Mouse (Mus musculus): ENCODE data around the gene Gramd4. TPM values are rescaled to one million over a fixed set of nuclear protein-coding genes. Genes with fewer than 3 reads are reported as not detected.

The Gramd4 gene
- total RNA-seq (2021): 10 to 100 TPM; 35.3 to 40.2 TPM
- long read RNA-seq, partial matches to known transcripts: 7 of 17 reads
- long read RNA-seq, other reads (novel, unspliced or antisense): 10 of 17 reads

DNA sequence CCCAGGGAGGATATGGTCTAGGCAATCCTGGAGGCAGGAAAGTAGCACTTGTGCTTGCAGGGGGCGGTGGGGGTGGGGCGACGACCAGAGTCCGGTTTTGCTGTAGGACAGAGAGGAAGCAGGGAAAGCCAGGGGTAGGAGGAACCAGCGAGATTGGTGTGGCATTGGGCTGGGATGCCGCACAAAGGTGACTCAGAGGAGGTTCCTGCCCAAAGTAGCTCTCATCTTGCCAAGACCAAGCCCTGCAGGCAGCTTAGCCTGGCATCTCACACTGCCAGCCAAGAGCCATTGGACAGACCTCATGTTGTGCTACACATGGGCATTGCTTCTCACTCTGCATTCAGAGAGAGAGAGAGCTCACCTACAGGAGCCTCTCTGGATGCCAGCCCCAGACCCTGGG is at the start of gene Gramd4:
TSS of gene Gramd4 (plus strand) at position 283 of the 400 bp plus-strand sequence.
- DNase-seq (ENCODE audit: low spot score in 2 of 2): no peak

DNA sequence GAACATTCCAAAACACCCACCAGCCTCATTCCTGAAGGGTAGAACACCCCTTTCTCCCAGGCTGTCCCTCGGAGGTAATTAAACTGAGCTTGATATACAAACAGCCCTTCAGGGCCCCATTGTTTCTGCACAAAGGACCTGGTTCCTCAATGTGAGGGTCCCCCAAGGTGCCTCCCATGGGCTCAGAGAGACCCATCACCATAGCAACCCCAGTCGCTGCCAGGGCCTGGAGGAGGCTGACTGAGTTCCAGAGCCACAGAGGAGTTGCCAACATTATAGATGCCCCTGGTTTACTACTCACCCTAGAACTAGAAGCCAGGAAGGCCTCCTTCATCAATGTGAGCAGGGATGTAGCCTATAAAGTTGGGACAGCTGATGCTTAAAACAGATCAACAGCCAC is 44.4 kb upstream of the Gramd4 start:
- no peak for DNase-seq (ENCODE audit: low spot score in 2 of 2)

DNA sequence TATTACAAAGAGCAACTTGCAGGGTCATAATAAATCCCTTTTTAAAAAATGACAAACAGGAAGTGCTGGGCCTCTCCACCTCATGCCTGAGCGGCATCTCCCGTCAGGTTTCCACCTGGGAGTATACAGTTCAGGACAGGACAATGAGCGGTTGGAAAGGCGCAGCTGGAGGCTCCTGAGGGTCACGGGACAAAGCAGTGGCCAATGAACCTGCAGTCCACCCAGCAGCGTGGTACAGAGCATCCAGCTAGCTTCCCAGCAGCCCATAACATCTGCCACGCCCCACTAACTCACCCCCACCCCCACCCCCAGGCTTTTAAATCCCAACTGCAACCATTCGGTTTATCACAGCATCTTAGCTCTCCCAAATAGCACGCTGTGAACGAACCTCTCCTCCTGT is 43.8 kb upstream of the Gramd4 start:
- DNase-seq (ENCODE audit: low spot score in 2 of 2): no peak

DNA sequence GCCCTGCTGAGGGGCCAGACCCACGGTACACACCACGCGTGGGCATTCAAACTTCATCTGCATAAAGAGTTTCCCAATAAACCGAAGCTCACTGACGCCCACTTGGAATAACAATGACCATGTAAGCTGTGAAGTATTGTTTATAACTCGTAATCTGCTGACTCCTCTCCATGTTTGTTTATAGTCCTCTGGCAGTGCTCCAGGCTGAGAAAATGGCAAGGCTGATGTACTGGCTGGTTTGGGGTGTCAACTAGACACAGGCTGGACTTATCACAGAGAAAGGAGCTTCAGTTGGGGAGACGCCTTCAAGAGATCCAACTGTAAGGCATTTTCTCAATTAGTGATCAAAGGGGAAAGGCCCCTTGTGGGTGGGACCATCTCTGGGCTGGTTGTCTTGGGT is 42.5 kb upstream of the Gramd4 start:
- DNase-seq (ENCODE audit: low spot score in 2 of 2): no peak

DNA sequence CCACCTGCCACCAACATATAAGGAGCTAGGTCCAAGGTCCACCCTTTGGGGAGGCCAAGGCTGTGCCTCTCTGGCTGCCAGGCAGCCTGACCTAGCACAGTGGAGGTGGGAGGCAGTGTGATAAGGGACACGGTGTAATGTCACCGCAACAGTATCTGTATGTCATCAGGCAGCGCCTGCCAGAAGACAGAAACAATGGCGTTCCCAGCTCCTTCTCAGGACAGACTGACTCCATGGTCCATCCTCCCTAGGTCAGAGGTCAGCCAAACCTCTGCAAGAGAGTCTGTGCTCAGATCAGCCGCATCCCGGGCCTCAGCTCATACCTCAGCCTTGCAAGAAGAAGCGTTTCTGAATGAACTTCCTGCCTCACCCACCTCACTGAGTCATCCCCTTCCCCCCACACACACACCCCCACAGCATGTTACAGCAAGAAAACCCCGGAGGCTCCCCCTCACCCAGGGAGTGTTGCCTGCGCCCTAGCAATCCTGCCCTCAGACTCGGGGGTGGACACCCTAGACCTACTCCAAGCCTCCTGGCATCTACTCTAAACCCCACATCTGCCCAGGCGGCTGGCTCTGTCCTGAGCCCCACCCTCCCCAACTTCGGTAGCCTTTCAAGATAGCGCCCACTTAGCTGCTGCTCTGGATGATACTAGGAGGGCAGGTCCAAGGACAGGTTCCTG is 41.5 kb upstream of the Gramd4 start:
- DNase-seq (ENCODE audit: low spot score in 2 of 2): no peak

DNA sequence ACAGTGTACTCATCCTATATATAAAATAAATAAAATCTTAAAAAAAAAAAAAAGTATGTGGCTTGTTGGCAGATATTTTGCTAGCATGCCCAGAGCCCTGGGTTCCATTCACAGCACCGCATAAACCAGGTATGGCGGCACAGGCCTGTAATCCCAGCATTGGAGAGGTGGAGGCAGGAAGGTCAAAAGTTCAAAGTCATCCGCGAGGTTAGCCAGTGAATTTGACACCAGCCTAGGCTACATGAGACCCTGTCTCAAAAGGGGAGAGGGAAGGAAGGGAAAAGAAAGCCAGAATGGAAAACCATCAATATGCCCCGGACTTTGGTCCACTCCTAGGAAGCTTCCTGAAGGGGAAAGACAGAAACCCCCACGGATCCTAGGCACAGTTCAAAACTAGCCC is 40.2 kb upstream of the Gramd4 start:
- DNase-seq (ENCODE audit: low spot score in 2 of 2): no peak

DNA sequence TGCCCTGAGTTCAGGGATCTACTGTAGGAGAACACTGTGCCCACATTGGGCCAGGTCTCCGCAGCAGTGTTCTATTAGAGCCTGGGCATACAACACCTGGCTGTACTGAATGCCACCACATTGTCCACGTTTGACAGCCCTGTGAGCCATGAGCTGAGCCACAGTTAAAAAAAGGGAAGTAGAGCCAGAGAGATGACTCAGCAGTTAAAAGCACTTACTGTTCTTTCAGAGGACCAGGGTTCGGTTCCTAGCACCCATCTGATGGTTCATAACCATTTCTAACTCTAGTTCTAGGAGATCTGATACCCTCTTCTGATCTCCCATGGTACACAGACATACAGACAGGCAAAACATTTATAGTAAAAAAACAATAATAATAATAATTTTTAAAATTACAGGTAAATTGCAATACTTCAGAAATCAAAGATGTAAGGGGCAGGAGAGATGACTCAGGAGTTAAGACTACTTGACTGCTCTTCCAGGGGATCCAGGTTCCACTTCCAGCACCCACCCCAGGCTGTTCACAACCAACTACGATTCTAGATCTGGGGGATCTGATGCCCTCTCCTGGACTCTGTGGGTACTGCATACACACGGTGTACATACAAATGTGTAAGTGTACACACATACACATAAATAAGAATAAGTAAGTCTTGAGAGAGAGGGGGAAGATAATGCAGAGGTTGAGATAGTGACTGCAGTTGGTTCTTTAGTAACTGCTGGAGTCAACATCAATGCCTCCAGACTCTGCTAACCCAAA is 38.6 kb upstream of the Gramd4 start:
- DNase-seq (ENCODE audit: low spot score in 2 of 2): no peak

DNA sequence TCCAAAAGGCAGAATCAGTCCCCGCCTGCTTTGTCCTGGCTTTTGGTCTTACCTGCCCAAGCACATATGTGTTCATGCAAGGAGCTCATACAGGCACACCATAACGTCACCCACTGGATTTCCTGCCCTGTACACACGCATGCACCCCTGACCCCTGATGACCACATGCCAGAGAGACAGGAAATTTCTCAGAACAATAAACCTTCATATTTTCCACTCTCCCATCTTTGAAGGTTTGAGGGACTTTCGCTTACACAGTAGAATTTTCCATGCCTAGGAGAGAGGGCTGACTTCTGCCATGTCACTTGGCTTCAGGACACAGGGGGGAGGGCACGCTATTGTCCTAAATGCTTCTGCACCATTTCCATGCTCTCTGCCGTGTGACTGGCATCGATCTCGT is 37.5 kb upstream of the Gramd4 start:
- DNase-seq (ENCODE audit: low spot score in 2 of 2): no peak

DNA sequence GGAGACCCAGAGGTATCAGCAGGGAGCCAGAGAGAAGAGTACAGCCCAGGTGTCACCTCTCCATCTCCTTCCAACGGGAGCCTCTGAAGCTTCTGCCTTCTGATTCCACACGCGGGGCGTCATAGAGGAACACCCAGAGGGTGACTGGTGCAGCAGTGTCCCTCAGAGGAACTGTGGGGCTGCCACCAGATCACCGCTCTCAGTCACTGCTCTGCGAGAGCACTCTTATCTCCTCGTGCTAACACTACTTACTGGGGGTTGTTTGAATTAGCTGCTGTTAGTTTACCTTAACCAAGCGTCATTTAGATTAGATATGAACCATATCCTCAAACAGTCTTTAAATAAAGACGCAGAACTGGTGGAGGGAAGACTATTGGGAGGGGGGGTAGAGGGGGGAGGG is 36.2 kb upstream of the Gramd4 start:
- no peak for DNase-seq (ENCODE audit: low spot score in 2 of 2)

DNA sequence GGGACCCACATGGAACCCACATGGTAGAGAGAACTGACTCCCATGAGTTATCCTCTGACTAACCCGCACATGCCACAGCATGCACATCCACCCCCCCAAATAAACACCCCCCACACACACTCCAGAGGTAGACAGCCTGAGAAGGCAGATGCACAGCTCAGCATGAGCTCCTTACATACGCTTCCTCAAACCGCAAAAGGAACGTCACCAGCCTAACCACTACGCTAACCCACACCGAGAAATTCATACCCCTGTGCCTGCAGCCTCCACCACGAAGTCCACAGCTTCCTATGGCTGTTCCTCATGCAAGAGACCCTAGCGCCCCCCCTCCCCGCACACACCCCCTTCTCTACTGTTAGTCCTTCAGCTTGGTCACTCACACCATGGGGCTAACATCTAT is 35.5 kb upstream of the Gramd4 start:
- DNase-seq (ENCODE audit: low spot score in 2 of 2): no peak

DNA sequence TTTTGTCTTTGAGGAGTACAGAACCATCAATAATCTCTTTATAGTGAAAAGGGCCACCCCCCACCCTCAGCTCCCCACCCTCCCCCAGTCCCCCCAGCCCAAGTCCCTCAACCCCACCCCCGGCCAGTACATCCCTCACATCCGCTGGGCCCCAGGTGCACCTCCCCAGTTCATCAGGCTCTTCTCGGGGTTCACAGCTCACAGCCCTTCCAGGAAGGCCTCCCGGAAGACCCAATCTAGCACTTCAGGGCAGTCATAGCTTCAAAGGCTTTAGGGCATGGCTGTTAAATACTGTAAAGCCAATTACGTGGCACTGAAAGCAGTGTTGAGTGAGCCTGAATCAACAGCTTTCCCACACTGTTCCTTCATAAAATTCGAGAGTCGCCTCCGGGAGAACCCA is 29.6 kb upstream of the Gramd4 start:
- DNase-seq (ENCODE audit: low spot score in 2 of 2): no peak

DNA sequence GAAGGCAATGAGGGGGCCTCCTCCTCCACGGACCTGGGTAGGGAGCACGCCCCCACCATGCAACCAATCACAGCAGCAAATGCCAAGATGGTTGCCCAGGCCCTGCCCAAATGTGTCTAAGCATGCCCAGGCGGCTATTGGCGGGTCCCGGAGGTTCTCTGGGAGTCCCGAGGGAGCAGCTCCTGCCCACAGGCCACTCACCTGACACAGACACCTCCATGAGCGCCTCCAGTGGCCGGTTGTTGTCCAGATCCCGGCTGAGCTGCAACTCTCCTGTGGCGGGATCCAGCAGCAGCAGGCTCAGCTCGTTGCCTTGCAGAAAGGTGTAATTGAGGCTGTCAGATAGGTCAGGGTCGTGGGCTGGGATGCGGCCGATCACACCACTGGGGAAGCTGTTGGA is 27.5 kb upstream of the Gramd4 start:
- no peak for DNase-seq (ENCODE audit: low spot score in 2 of 2)

DNA sequence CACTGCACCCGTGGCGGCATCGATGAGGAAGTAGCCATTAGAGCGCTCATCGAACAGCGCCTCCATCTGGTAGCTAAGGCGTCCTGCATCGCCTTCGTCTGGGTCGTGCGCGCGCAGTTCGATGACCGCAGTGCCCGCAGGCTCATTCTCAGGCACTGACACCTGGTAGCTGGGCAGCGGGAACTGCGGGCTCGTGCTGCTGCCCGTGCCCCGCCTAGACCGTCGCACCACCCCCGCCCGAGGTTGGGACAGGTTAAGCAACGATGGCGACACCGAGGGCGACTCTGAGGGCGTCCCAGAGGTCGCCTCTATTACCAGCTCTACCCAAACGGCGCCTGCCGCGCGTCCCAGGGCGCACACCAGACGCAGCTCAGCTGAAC is 24.7 kb upstream of the Gramd4 start:
- peak; percentile 59 to 66 for DNase-seq (ENCODE audit: low spot score in 2 of 2)

DNA sequence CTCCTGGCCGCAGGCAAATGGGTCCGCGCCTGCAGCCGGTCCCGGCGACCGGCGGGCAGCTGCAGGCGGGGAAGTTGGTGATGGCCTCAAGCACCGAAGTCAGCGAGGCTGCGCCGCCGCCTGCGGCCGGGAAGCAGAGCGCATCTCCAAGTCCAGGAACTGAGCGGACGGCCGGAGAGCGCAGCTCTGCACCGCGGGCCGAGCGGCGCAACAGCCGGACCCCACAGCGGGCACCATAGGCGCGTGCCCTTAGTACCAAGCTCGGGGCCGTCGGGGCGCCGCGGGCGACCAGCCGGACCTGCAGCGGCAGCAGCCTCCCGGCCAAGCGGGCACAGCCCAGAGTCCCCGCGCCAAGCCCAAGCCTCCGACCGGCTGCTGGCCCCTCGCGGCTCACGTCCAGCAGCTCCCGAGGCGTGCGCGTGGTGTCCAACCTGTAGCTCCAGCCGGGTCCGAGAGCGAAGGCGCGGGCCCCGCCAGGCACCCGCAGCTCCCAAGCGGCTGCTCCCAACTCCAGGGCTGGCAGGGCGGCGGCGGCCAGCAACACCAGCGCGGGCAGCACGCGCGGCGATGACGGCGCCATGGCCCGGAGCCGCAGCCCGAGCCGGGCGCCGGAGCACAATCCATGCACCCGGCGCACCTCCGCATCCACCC is 24.2 kb upstream of the Gramd4 start, which contains the start of gene Celsr1:
TSS of gene Celsr1 (minus strand) at position 587 of the 651 bp plus-strand sequence.
- DNase-seq (ENCODE audit: low spot score in 2 of 2): peak in 1 of 2 experiments; percentile 44

DNA sequence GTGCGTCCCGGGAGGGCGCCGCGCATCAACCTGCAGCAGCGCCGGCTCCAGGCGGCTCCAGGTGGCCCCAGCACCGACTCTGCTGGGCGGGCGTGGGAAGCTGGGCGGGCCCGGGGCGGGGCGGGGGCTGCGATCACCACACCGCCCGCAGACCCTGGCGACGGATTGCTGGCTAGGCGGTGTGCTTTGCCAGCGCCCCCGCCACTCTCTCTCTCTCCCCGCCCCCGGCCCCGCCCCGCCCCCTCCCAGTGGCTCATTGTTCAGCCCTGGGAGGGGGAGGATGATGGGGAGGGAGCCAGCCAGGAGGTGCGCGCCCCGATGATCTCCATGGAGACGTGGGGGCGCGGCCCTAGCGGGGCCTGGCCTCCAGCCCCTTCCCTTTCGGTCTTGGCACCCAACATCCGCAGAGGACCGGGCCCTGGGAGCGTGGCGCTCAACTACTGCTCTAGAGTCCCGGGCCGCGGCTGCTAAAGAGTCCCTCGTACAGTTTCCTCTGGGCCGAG is 23.4 kb upstream of the Gramd4 start:
- peak; percentile 31 to 48 for DNase-seq (ENCODE audit: low spot score in 2 of 2)

DNA sequence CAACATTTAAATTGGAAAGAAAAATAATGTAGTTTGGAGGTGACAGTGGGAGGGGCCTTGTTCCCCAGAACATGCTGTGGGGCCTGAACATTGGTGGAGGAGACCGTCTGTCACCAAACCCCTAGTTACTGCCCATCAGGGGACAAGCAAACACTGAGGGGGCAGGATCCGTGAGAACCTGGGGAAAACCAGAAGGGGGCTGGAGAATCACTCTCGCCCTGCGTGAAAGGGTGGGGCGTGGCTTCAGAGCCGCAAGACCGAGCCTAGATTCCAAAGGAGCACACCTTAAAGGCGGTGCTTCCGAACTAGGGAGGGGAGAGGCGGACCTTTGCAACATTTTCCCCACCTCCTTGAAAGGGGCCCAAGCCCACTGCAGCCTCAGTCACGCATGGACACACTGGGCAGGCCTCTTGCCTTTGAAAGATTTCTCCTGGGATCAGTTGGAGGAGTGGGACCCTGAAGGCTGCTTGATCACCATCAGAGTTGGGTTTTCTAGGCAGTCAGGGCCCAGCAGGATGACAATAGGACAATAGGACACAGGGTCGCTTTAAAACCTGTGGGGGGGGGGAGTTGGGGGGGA is 22.6 kb upstream of the Gramd4 start:
- DNase-seq (ENCODE audit: low spot score in 2 of 2): no peak

DNA sequence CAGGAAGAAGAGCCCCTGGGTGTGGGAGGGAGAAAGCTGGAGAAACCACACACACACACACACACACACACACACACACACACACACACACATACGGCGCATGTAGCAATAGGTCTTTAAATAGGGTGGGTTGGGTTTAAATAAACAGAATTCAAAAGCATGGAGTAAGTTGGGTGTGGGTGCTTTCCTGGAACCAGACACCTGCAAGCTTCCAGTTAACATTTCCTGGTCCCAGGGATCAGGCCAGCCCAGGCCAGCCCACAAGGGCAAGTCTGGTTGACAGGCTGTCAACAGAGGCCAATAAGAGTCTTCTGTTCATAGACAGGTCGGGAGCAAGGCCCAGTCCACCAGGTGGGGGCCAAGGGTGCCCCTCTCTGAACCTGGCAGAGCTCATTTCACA is 21.6 kb upstream of the Gramd4 start:
- no peak for DNase-seq (ENCODE audit: low spot score in 2 of 2)

DNA sequence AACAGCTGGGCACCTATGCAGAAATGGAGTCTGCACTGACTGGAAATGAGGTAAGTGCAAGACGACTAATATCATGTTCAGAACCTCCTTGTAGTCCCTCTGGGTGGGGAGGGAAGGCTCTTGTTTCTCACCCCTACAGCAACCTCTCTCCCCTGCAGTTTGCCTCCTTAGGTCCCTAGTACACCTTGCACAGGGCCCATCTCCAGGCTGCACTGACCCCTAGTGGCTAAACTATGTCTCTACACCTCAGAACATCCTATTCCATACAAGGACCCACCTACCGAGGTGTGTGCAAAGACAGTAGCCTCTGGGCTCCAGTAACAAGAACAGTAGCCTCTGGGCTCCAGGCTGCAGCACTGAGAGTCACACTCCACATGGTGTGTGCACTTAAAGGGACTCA is 18.7 kb upstream of the Gramd4 start:
- peak; percentile 75 to 83 for DNase-seq (ENCODE audit: low spot score in 2 of 2)

DNA sequence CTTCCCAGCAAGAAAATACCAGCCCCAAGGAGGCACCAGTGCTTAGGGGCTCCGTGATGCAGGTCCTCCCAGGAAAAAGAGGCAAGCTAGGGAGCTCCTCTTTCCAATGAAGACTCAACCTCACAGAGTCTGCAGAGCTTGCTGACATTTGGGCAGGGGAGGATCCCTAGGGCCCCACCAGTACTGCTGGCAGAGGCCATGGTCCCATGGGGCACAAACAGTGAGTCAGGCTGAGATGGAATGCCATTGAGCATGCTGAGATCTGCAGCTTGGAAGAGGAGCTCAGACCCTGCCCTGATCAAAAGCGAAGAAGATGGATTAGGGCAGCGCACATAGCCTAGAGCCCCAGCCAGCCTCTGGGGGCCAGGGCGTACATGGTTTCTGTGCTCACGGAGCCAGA is 16.1 kb upstream of the Gramd4 start:
- no peak for DNase-seq (ENCODE audit: low spot score in 2 of 2)

DNA sequence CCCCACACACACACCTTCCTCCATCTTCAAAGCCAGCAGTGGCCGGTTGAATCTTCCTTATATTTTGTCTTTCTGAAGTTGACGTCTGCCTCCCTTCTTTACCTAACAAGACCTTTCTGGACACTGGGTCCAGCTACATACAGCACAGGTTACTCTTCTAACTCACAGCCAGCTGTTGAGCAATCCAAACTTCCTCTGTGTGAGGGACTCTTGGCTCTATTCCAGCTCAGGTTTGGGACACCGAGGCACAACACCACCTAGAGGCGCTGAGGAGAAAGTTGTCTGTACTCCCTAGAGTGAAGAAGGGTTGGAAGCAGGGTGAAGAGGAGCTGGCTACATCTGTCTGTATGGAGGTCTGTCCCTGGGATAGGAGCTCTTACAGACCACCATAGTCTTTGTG is 15.1 kb upstream of the Gramd4 start:
- DNase-seq (ENCODE audit: low spot score in 2 of 2): no peak

DNA sequence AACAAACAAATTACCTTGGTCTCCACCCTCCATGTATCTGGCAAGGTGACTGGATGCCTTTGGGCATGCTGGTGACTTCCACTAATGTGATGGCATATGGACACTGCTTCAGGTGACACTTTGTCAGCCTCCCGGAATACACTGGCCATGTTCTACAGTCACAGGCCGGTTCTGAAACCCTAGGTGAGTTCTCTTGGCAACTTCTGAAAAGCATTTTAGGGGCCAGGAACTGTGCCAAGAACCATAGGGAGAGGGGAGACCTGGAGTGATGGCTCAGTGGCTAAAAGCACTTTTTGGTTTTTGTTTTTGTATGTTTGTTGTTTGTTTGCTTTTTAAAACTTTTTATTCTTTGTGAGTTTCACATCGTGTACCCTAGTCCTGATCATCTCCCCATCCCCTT is 8.0 kb upstream of the Gramd4 start:
- no peak for DNase-seq (ENCODE audit: low spot score in 2 of 2)
